Mouse (Mus musculus): Measurements from ENCODE around the gene Rpl18a. TPM values are rescaled to one million over a fixed set of nuclear protein-coding genes. Genes with fewer than 3 reads are reported as not detected.
A peak's percentile ranks its signal among the peaks of the same experiment; 100 is the strongest.

The Rpl18a gene
- polyA plus RNA-seq, 1 experiment from 2014 or later = 4,170 TPM

GRCm38 (mm10) chr8:70863956-70864711, 33.1 kb downstream of the Rpl18a start:
- WGBS = 2% methylated on average over 46 of the region's 46 CpGs
- peak overlapping the region; percentile 87 for H3K4me2 ChIP-seq (replicated peaks)
- peaks cover 24% of the 10 kb centered on the region for H3K27me3 ChIP-seq (replicated peaks)
- H3K9ac ChIP-seq = peak overlapping the region; percentile 24
- ATAC-seq = no peak
- no peaks in the 10 kb centered on the region for H3K36me3 ChIP-seq
- H3K4me3 ChIP-seq (replicated peaks) = peak overlapping the region; percentile 46
- no peaks in the 10 kb centered on the region for H3K9me3 ChIP-seq
- H3K27ac ChIP-seq = no peak overlapping the region
- H3K4me1 ChIP-seq (replicated peaks) = peaks cover 47% of the 10 kb centered on the region

DNA sequence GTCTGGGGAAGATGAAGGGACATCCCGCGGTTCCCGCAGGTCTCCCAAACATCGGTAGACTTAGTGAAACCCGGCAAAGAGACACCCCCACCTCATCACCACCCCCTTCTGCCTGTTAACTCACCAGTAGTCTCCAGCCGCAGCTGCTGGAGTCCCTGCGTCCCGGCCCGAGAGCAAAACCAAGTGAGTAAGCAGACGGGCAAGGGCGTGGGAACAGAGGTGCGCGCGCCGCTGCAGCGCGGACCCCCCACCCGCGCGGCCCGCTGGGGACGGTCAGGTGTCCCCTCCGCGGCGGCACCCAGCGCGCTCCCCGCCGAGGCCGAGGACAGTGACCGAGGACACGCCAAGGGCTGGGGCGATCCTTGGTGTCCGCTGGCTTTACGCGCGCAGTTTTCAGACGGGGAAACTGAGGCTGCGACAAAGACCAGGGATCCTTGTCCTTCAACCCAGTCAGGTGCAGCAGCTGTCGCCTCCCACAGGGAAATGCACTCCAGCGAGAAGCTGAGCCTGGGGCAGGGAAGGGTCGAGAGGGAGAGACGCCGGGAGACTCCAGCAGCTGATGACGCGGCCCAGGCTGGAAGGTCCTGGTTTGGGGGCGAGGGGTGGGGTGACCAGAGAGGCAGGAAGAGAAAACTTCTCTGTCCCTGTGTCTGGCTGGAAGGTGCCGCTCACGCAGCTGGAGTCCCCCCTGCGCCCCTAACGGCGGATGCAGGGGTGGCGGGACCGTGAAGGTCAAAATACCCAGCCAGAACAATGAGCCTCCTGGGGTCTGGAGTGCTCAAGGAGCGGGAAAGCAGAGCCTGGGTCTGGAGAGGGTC, 34.2 kb downstream of the Rpl18a start, which contains the start of gene Kcnn1:
Gene Kcnn1, minus strand, starts transcription at position 435 of the 818 bp plus-strand sequence.
- ATAC-seq = no peak
- Histone ChIP-seq H3K9ac (peak within 1 kb of the TSS; percentile 24), H3K4me3 (replicated peaks) (peak within 1 kb of the TSS; percentile 46), H3K27me3 (replicated peaks) (peaks cover 24% of the 10 kb centered on the region), H3K4me1 (replicated peaks) (peaks cover 41% of the 10 kb centered on the region), H3K9me3 (no peaks in the 10 kb centered on the region), H3K36me3 (no peaks in the 10 kb centered on the region), H3K27ac (no peak within 1 kb of the TSS), H3K4me2 (replicated peaks) (peak within 1 kb of the TSS; percentile 87)
- whole genome bisulfite sequencing = under 1% methylated on average over 55 of the region's 55 CpGs

GRCm38 (mm10) chr8:70857516-70857915, 39.7 kb downstream of the Rpl18a start:
- H3K9me3 ChIP-seq = no peaks in the 10 kb centered on the region
- H3K4me3 ChIP-seq (replicated peaks) = no peak overlapping the region
- H3K4me1 ChIP-seq (replicated peaks) = peaks cover 21% of the 10 kb centered on the region
- H3K4me2 ChIP-seq (replicated peaks) = 0 out of 2 replicates have a peak overlapping the region, but pooled peaks have one; percentile 92
- H3K27me3 ChIP-seq (replicated peaks) = peaks cover 13% of the 10 kb centered on the region
- no peak for ATAC-seq
- no peak overlapping the region for H3K9ac ChIP-seq
- no peaks in the 10 kb centered on the region for H3K36me3 ChIP-seq
- H3K27ac ChIP-seq = no peak overlapping the region
- 16% methylated on average over 4 of the region's 4 CpGs for WGBS

GRCm38 (mm10) chr8:70856541-70857197, 40.5 kb downstream of the Rpl18a start:
- Histone ChIP-seq H3K27ac (no peak overlapping the region), H3K4me3 (replicated peaks) (peak overlapping the region; percentile 50), H3K27me3 (replicated peaks) (peaks cover 5% of the 10 kb centered on the region), H3K9me3 (no peaks in the 10 kb centered on the region), H3K4me1 (replicated peaks) (peaks cover 21% of the 10 kb centered on the region), H3K4me2 (replicated peaks) (peak overlapping the region; percentile 92), H3K36me3 (no peaks in the 10 kb centered on the region), H3K9ac (peak overlapping the region; percentile 56)
- WGBS = 6% methylated on average over 33 of the region's 33 CpGs
- peak; percentile 90 for ATAC-seq

- Histone ChIP-seq H3K9ac (no peak overlapping the region), H3K4me1 (replicated peaks) (peaks cover 23% of the 10 kb centered on the region), H3K4me3 (replicated peaks) (no peak overlapping the region), H3K27ac (no peak overlapping the region), H3K36me3 (no peaks in the 10 kb centered on the region), H3K4me2 (replicated peaks) (no peak overlapping the region), H3K27me3 (replicated peaks) (no peaks in the 10 kb centered on the region), H3K9me3 (no peaks in the 10 kb centered on the region)
- ATAC-seq = no peak
- 63% methylated on average over 5 of the region's 5 CpGs for WGBS
Measured at GRCm38 (mm10) chr8:70856028-70856427, 41.2 kb downstream of the Rpl18a start.

DNA sequence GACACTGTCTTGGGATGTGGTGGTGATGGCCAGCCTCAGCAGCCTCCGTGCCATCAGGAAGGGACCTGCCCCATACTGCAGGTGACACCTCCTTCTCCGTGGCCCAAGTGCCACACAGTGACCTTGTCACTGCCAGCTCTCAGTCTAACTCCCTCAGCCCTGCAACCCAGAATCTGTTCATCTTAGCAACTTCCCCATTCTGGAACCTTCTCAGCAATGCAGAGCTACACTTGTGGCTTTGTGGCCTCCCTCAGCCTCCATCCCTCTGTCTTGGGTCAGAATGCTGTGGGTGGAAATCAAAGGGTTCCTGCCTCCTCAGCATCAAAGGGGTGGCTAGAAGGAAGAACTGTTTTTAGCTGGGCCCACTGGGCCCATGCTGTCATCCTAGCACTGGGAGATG, 43.3 kb downstream of the Rpl18a start:
- 78% methylated on average over 2 of the region's 2 CpGs for WGBS
- Histone ChIP-seq H3K9ac (no peak overlapping the region), H3K9me3 (no peaks in the 10 kb centered on the region), H3K4me2 (replicated peaks) (no peak overlapping the region), H3K27ac (no peak overlapping the region), H3K4me1 (replicated peaks) (peaks cover 23% of the 10 kb centered on the region), H3K36me3 (no peaks in the 10 kb centered on the region), H3K4me3 (replicated peaks) (no peak overlapping the region), H3K27me3 (replicated peaks) (no peaks in the 10 kb centered on the region)
- ATAC-seq = no peak

DNA sequence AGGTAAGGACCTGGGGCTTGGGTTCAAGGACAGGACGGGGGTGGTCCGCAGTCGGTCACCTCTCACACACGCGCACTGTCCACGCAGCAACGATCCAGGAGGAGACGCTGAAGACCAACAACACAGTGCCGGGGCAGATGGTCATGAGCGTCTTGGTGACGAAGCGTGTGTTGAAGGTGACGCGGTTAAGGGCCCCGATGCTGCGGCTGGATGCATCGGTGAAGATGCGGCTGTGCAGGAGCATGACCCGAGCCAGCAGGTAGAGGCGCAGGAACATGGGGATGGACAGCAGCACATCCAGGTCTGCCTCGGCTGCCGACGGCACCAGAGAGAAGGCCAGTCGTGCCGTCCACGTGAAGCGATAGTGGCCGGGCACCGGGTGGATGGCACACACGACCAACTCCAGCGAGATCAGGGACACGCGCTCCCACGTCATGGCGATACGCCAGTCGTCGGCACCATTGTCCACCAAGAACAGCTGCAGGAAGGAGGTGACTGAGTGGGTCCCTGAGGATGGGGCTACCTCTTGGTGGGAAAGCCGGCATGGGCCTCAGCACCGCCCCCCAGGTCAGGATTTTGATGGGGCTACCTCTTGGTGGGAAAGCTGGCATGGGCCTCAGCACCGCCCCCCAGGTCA, 44.5 kb downstream of the Rpl18a start:
- Histone ChIP-seq H3K4me1 (replicated peaks) (peaks cover 18% of the 10 kb centered on the region), H3K9ac (no peak overlapping the region), H3K27me3 (replicated peaks) (no peaks in the 10 kb centered on the region), H3K4me2 (replicated peaks) (no peak overlapping the region), H3K27ac (no peak overlapping the region), H3K4me3 (replicated peaks) (no peak overlapping the region), H3K36me3 (no peaks in the 10 kb centered on the region), H3K9me3 (no peaks in the 10 kb centered on the region)
- WGBS = 91% methylated on average over 41 of the region's 41 CpGs
- ATAC-seq = no peak

GRCm38 (mm10) chr8:70851837-70852236, 45.4 kb downstream of the Rpl18a start:
- peaks cover 10% of the 10 kb centered on the region for H3K4me1 ChIP-seq (replicated peaks)
- H3K36me3 ChIP-seq = no peaks in the 10 kb centered on the region
- H3K4me2 ChIP-seq (replicated peaks) = no peak overlapping the region
- H3K9ac ChIP-seq = peak overlapping the region; percentile 5; the same call in 1 of the 2 replicates
- no peak overlapping the region for H3K4me3 ChIP-seq (replicated peaks)
- no peak overlapping the region for H3K27ac ChIP-seq
- ATAC-seq = 0 out of 2 replicates have a peak, but pooled peaks have one; percentile 7
- 40% methylated on average over 6 of the region's 6 CpGs for WGBS
- no peaks in the 10 kb centered on the region for H3K9me3 ChIP-seq
- H3K27me3 ChIP-seq (replicated peaks) = no peaks in the 10 kb centered on the region

- Histone ChIP-seq H3K36me3 (no peaks in the 10 kb centered on the region), H3K9ac (no peak overlapping the region), H3K4me2 (replicated peaks) (no peak overlapping the region), H3K4me1 (replicated peaks) (peaks cover 6% of the 10 kb centered on the region), H3K27me3 (replicated peaks) (no peaks in the 10 kb centered on the region), H3K4me3 (replicated peaks) (no peak overlapping the region), H3K9me3 (no peaks in the 10 kb centered on the region), H3K27ac (no peak overlapping the region)
- 82% methylated on average over 4 of the region's 4 CpGs for WGBS
- ATAC-seq = no peak
Measured at GRCm38 (mm10) chr8:70850947-70851346, 46.3 kb downstream of the Rpl18a start.

- no peak for ATAC-seq
- H3K4me1 ChIP-seq (replicated peaks) = peaks cover 6% of the 10 kb centered on the region
- no peak overlapping the region for H3K27ac ChIP-seq
- H3K4me3 ChIP-seq (replicated peaks) = no peak overlapping the region
- no peak overlapping the region for H3K4me2 ChIP-seq (replicated peaks)
- no peak overlapping the region for H3K9ac ChIP-seq
- no peaks in the 10 kb centered on the region for H3K27me3 ChIP-seq (replicated peaks)
- no peaks in the 10 kb centered on the region for H3K36me3 ChIP-seq
- no peaks in the 10 kb centered on the region for H3K9me3 ChIP-seq
- 77% methylated on average over 7 of the region's 7 CpGs for WGBS
Measured at GRCm38 (mm10) chr8:70850132-70850845, 46.9 kb downstream of the Rpl18a start.

GRCm38 (mm10) chr8:70849333-70849990, 47.8 kb downstream of the Rpl18a start:
- H3K9ac ChIP-seq = no peak overlapping the region
- no peaks in the 10 kb centered on the region for H3K27me3 ChIP-seq (replicated peaks)
- WGBS = 87% methylated on average over 3 of the region's 3 CpGs
- no peak for ATAC-seq
- no peak overlapping the region for H3K4me3 ChIP-seq (replicated peaks)
- no peaks in the 10 kb centered on the region for H3K36me3 ChIP-seq
- no peaks in the 10 kb centered on the region for H3K9me3 ChIP-seq
- H3K4me2 ChIP-seq (replicated peaks) = no peak overlapping the region
- H3K4me1 ChIP-seq (replicated peaks) = peaks cover 6% of the 10 kb centered on the region
- no peak overlapping the region for H3K27ac ChIP-seq

Data from intestine, embryonic 15.5 days (tissue).